Mouse (Mus musculus) lung, embryonic 14.5 days (tissue): ENCODE results near the gene Bpifc. TPM values are rescaled to one million over a fixed set of nuclear protein-coding genes. Genes with fewer than 3 reads are reported as not detected.
"Not testable (repeated sequence)": the region's sequence is repeated elsewhere in the genome, so short reads cannot be mapped to it uniquely, and the experiment has no call there.

Experiments used
- ATAC-seq: fragments of 200-750 bp; cut with Nextera tagmentation; 2 replicates; pipeline ENCODE4 v1.8.0; 2017; ENCODE audit warnings: mild to moderate bottlenecking, moderate TSS enrichment, moderate library complexity; ENCODE audit not compliant: insufficient read depth
- DNase-seq: peaks from one replicate; pipeline ENCODE4 v3.0.0-alpha.2; 2015
- H3K27ac ChIP-seq: fragments of 300-500 bp; sonication (generic); 2 replicates; pipeline ENCODE4 v1.5.1; 2014; ENCODE audit warnings: low read depth, mild to moderate bottlenecking, moderate library complexity
- H3K27me3 ChIP-seq: fragments of 300-500 bp; sonication (generic); 2 replicates; pipeline ENCODE4 v1.6.1; 2014; ENCODE audit warnings: low read length, control low read depth; ENCODE audit not compliant: insufficient read depth
- H3K36me3 ChIP-seq: fragments of 300-500 bp; sonication (generic); 2 replicates; pipeline ENCODE4 v1.6.1; 2014; ENCODE audit warnings: control low read depth; ENCODE audit not compliant: insufficient read depth
- H3K4me1 ChIP-seq: fragments of 300-500 bp; sonication (generic); 2 replicates; pipeline ENCODE4 v1.6.1; 2014; ENCODE audit warnings: antibody characterized with exemption, control low read depth; ENCODE audit not compliant: insufficient read depth
- H3K4me2 ChIP-seq: fragments of 300-500 bp; sonication (generic); 2 replicates; pipeline ENCODE4 v1.6.1; 2014; ENCODE audit warnings: mild to moderate bottlenecking
- H3K4me3 ChIP-seq: fragments of 300-500 bp; sonication (generic); 2 replicates; pipeline ENCODE4 v1.5.1; 2014; ENCODE audit warnings: low read depth, low read length
- H3K9ac ChIP-seq: fragments of 300-500 bp; sonication (generic); 2 replicates; pipeline ENCODE4 v1.6.1; 2014
- H3K9me3 ChIP-seq: fragments of 300-500 bp; sonication (generic); 2 replicates; pipeline ENCODE4 v1.6.1; 2016; ENCODE audit warnings: low read depth, low read length, control low read depth
- CTCF ChIP-seq: IDR thresholded peaks from 2 replicates; pipeline ENCODE4 v1.5.1; 2016; ENCODE audit warnings: antibody characterized with exemption, low read depth
- WGBS: fragments of 180-500 bp; shearing (Covaris S2); extraction: QIAGEN DNeasy Blood & Tissue Kit; methylation state at CpG from one replicate; pipeline ENCODE4 v1.1.7; 2014; 5-methylcytosine and 5-hydroxymethylcytosine counted together
- polyA plus RNA-seq: library from polyadenylated mRNA; unstranded; fragments of >200 nt; fragmentation: Nextera tagmentation; extraction: Ambion mirVana; gene quantifications from 2 replicates; pipeline ENCODE4 v1.2.1, GENCODE M21; 2014

Bpifc gene
- polyA plus RNA-seq, 1 experiment from 2014 or later = 0.08 TPM

- ATAC-seq = no peak
- H3K4me2 ChIP-seq = no peak overlapping the region
- no peak overlapping the region for H3K4me3 ChIP-seq
- H3K4me1 ChIP-seq = no peaks in the 10 kb centered on the region
- peaks cover 38% of the 10 kb centered on the region; the same call in 1 of the 2 replicates for H3K36me3 ChIP-seq
- no peaks in the 10 kb centered on the region for H3K27me3 ChIP-seq
- H3K27ac ChIP-seq = no peak overlapping the region
- DNase-seq = no peak
- no peak overlapping the region for H3K9ac ChIP-seq
- TF ChIP-seq CTCF = no peak
- H3K9me3 ChIP-seq = no peaks in the 10 kb centered on the region
- WGBS = 87% methylated on average over 9 of the region's 9 CpGs
Measured at GRCm38 (mm10) chr10:86047786-86048185, 36.1 kb upstream of the Bpifc start.

- no peak for DNase-seq
- peaks cover 39% of the 10 kb centered on the region; the same call in 1 of the 2 replicates for H3K36me3 ChIP-seq
- no peaks in the 10 kb centered on the region for H3K27me3 ChIP-seq
- no peaks in the 10 kb centered on the region for H3K4me1 ChIP-seq
- WGBS = 86% methylated on average over 1 of the region's 1 CpGs
- H3K4me3 ChIP-seq = no peak overlapping the region
- H3K4me2 ChIP-seq = no peak overlapping the region
- no peak overlapping the region for H3K27ac ChIP-seq
- H3K9ac ChIP-seq = no peak overlapping the region
- ATAC-seq = no peak
- H3K9me3 ChIP-seq = no peaks in the 10 kb centered on the region
- TF ChIP-seq CTCF = no peak
Measured at GRCm38 (mm10) chr10:86046371-86046770, 34.7 kb upstream of the Bpifc start.

- ATAC-seq (no peak), DNase-seq (no peak)
- no peak for TF ChIP-seq CTCF
- H3K9me3 ChIP-seq = no peaks in the 10 kb centered on the region
- H3K27ac ChIP-seq = no peak overlapping the region
- no peaks in the 10 kb centered on the region for H3K4me1 ChIP-seq
- H3K9ac ChIP-seq = no peak overlapping the region
- no peak overlapping the region for H3K4me2 ChIP-seq
- H3K36me3 ChIP-seq = peaks cover 34% of the 10 kb centered on the region; the same call in 1 of the 2 replicates
- no peak overlapping the region for H3K4me3 ChIP-seq
- WGBS = 87% methylated on average over 8 of the region's 8 CpGs
- no peaks in the 10 kb centered on the region for H3K27me3 ChIP-seq
Measured at GRCm38 (mm10) chr10:86044066-86044465, 32.4 kb upstream of the Bpifc start.

GRCm38 (mm10) chr10:86043651-86044050, 32.0 kb upstream of the Bpifc start:
- no peak for ATAC-seq
- no peak for TF ChIP-seq CTCF
- peaks cover 32% of the 10 kb centered on the region; the same call in 1 of the 2 replicates for H3K36me3 ChIP-seq
- no peak overlapping the region for H3K4me2 ChIP-seq
- H3K27me3 ChIP-seq = no peaks in the 10 kb centered on the region
- H3K9me3 ChIP-seq = no peaks in the 10 kb centered on the region
- H3K4me1 ChIP-seq = no peaks in the 10 kb centered on the region
- no peak overlapping the region for H3K4me3 ChIP-seq
- H3K9ac ChIP-seq = no peak overlapping the region
- DNase-seq = no peak
- WGBS = 89% methylated on average over 4 of the region's 4 CpGs
- H3K27ac ChIP-seq = no peak overlapping the region

GRCm38 (mm10) chr10:86034007-86034728, 22.5 kb upstream of the Bpifc start:
- no peak for TF ChIP-seq CTCF
- Histone ChIP-seq H3K27ac (no peak overlapping the region), H3K9me3 (no peaks in the 10 kb centered on the region), H3K9ac (no peak overlapping the region), H3K4me2 (no peak overlapping the region), H3K36me3 (peaks cover 29% of the 10 kb centered on the region), H3K4me1 (no peaks in the 10 kb centered on the region), H3K4me3 (no peak overlapping the region), H3K27me3 (no peaks in the 10 kb centered on the region)
- WGBS = 65% methylated on average over 2 of the region's 2 CpGs
- DNase-seq (no peak), ATAC-seq (no peak)

GRCm38 (mm10) chr10:86032517-86032916, 20.8 kb upstream of the Bpifc start:
- Histone ChIP-seq H3K9ac (no peak overlapping the region), H3K36me3 (peaks cover 27% of the 10 kb centered on the region), H3K4me3 (no peak overlapping the region), H3K27me3 (no peaks in the 10 kb centered on the region), H3K4me2 (no peak overlapping the region), H3K4me1 (no peaks in the 10 kb centered on the region), H3K9me3 (no peaks in the 10 kb centered on the region), H3K27ac (no peak overlapping the region)
- no peak for DNase-seq
- ATAC-seq = no peak
- 84% methylated on average over 3 of the region's 3 CpGs for WGBS
- no peak for TF ChIP-seq CTCF

GRCm38 (mm10) chr10:86030743-86031142, 19.0 kb upstream of the Bpifc start:
- Histone ChIP-seq H3K27me3 (no peaks in the 10 kb centered on the region), H3K4me1 (no peaks in the 10 kb centered on the region), H3K4me3 (no peak overlapping the region), H3K4me2 (no peak overlapping the region), H3K9ac (no peak overlapping the region), H3K27ac (no peak overlapping the region), H3K9me3 (no peaks in the 10 kb centered on the region), H3K36me3 (peaks cover 26% of the 10 kb centered on the region; the same call in 1 of the 2 replicates)
- no peak for TF ChIP-seq CTCF
- DNase-seq (no peak), ATAC-seq (no peak)
- WGBS = 83% methylated on average over 7 of the region's 7 CpGs

- H3K4me1 ChIP-seq, H3K9ac ChIP-seq, ATAC-seq, H3K9me3 ChIP-seq, H3K27me3 ChIP-seq, DNase-seq, H3K4me3 ChIP-seq, H3K27ac ChIP-seq, H3K4me2 ChIP-seq: not testable (repeated sequence)
- WGBS = 63% methylated on average over 1 of the region's 1 CpGs
- H3K36me3 ChIP-seq = peaks cover 17% of the 10 kb centered on the region; the same call in 1 of the 2 replicates
Measured at GRCm38 (mm10) chr10:86026807-86027206, 15.1 kb upstream of the Bpifc start.
